Mouse (Mus musculus) embryonic facial prominence, embryonic 11.5 days (tissue): ENCODE data around the gene 1810043G02Rik. TPM values are rescaled to one million over a fixed set of nuclear protein-coding genes. Genes with fewer than 3 reads are reported as not detected.
"Not testable (repeated sequence)": the region's sequence is repeated elsewhere in the genome, so short reads cannot be mapped to it uniquely, and the experiment has no call there.

Experiments
- ATAC-seq: fragments of 200-750 bp; cut with Nextera tagmentation; replicated peaks from 2 replicates; pipeline ENCODE4 v1.8.0; 2017; ENCODE audit warnings: low read depth; ENCODE audit not compliant: insufficient number of reproducible peaks, low FRiP score, low TSS enrichment
- DNase-seq: peaks from one replicate; pipeline ENCODE4 v3.0.0-alpha.2; 2015; ENCODE audit warnings: low spot score
- H3K27ac ChIP-seq: fragments of 300-500 bp; sonication (generic); replicated peaks from 2 replicates; pipeline ENCODE4 v1.5.1; 2014; ENCODE audit warnings: mild to moderate bottlenecking, low read depth, low read length, control low read depth
- H3K27me3 ChIP-seq: fragments of 300-500 bp; sonication (generic); 2 replicates; pipeline ENCODE4 v1.6.1; 2014; ENCODE audit warnings: mild to moderate bottlenecking, low read length, moderate library complexity, mixed read lengths; ENCODE audit not compliant: control insufficient read depth, insufficient read depth
- H3K36me3 ChIP-seq: fragments of 300-500 bp; sonication (generic); replicated peaks from 2 replicates; pipeline ENCODE4 v1.6.1; 2014; ENCODE audit warnings: low read depth, mild to moderate bottlenecking, low read length, moderate library complexity, mixed read lengths; ENCODE audit not compliant: control insufficient read depth, insufficient read depth
- H3K4me1 ChIP-seq: fragments of 300-500 bp; sonication (generic); 2 replicates; pipeline ENCODE4 v1.6.1; 2014; ENCODE audit warnings: low read length, mixed read lengths; ENCODE audit not compliant: control insufficient read depth, insufficient read depth
- H3K4me2 ChIP-seq: fragments of 300-500 bp; sonication (generic); 2 replicates; pipeline ENCODE4 v1.6.1; 2014; ENCODE audit warnings: low read depth, mild to moderate bottlenecking, control low read depth, low read length, moderate library complexity
- H3K4me3 ChIP-seq: fragments of 300-500 bp; sonication (generic); 2 replicates; pipeline ENCODE4 v1.5.1; 2014; ENCODE audit warnings: low read depth, low read length, control low read depth
- H3K9ac ChIP-seq: fragments of 300-500 bp; sonication (generic); replicated peaks from 2 replicates; pipeline ENCODE4 v1.6.1; 2014; ENCODE audit warnings: mild to moderate bottlenecking, control low read depth, low read length
- H3K9me3 ChIP-seq: fragments of 300-500 bp; sonication (generic); replicated peaks from 2 replicates; pipeline ENCODE4 v1.6.1; 2016; ENCODE audit warnings: mild to moderate bottlenecking, low read length, inconsistent platforms, mixed read lengths; ENCODE audit not compliant: control insufficient read depth
- WGBS: fragments of 180-500 bp; shearing (Covaris S2); extraction: QIAGEN DNeasy Blood & Tissue Kit; methylation state at CpG from one replicate; pipeline ENCODE4 v1.1.7; 2014; 5-methylcytosine and 5-hydroxymethylcytosine counted together
- polyA plus RNA-seq: library from polyadenylated mRNA; unstranded; fragments of >200 nt; fragmentation: Nextera tagmentation; extraction: Ambion mirVana; gene quantifications from 2 replicates; pipeline ENCODE4 v1.2.1, GENCODE M21; 2014

Gene 1810043G02Rik
- polyA plus RNA-seq, 1 experiment from 2014 or later = 27.9 TPM

- no peaks in the 10 kb centered on the region for H3K9me3 ChIP-seq
- H3K4me2 ChIP-seq = peak overlapping the region; percentile 77
- H3K27ac ChIP-seq = no peak overlapping the region
- peaks cover 7% of the 10 kb centered on the region; the same call in 1 of the 2 replicates for H3K4me1 ChIP-seq
- peak overlapping the region; percentile 75 for H3K4me3 ChIP-seq
- no peaks in the 10 kb centered on the region for H3K36me3 ChIP-seq
- no peaks in the 10 kb centered on the region for H3K27me3 ChIP-seq
- WGBS = 79% methylated on average over 3 of the region's 3 CpGs
- peak overlapping the region; percentile 46 for H3K9ac ChIP-seq
- ATAC-seq (no peak), DNase-seq (no peak)
Observed at GRCm38 (mm10) chr10:78008169-78008568, 29.8 kb downstream of the 1810043G02Rik start.

GRCm38 (mm10) chr10:78009184-78009944 is 31.0 kb downstream of the 1810043G02Rik start:
- H3K4me3 ChIP-seq = peak overlapping the region; percentile 75
- peak overlapping the region; percentile 86 for H3K9ac ChIP-seq
- no peaks in the 10 kb centered on the region for H3K9me3 ChIP-seq
- H3K27me3 ChIP-seq = no peaks in the 10 kb centered on the region
- ATAC-seq (peak; percentile 94), DNase-seq (peak; percentile 96)
- peaks cover 7% of the 10 kb centered on the region; the same call in 1 of the 2 replicates for H3K4me1 ChIP-seq
- peak overlapping the region; percentile 77 for H3K4me2 ChIP-seq
- H3K27ac ChIP-seq = peak overlapping the region; percentile 94
- H3K36me3 ChIP-seq = no peaks in the 10 kb centered on the region
- WGBS = under 1% methylated on average over 47 of the region's 59 CpGs

- ATAC-seq (no peak), DNase-seq (no peak)
- Histone ChIP-seq H3K9ac (peak within 1 kb of the TSS; percentile 86), H3K4me2 (peak within 1 kb of the TSS; percentile 77), H3K36me3 (no peaks in the 10 kb centered on the region), H3K27me3 (no peaks in the 10 kb centered on the region), H3K9me3 (no peaks in the 10 kb centered on the region), H3K4me3 (peak within 1 kb of the TSS; percentile 75), H3K4me1 (peaks cover 7% of the 10 kb centered on the region; the same call in 1 of the 2 replicates), H3K27ac (peak within 1 kb of the TSS; percentile 94)
- WGBS = under 1% methylated on average over 9 of the region's 9 CpGs
Observed at GRCm38 (mm10) chr10:78009945-78010293, 31.6 kb downstream of the 1810043G02Rik start, which contains the start of gene Pfkl. TSS of gene Pfkl (minus strand) at chr10:78010083.

- Histone ChIP-seq H3K4me1 (peaks cover 7% of the 10 kb centered on the region; the same call in 1 of the 2 replicates), H3K27ac (no peak overlapping the region), H3K9ac (0 out of 2 replicates have a peak overlapping the region, but pooled peaks have one; percentile 2), H3K4me3 (0 out of 2 replicates have a peak overlapping the region, but pooled peaks have one; percentile 11), H3K36me3 (no peaks in the 10 kb centered on the region), H3K4me2 (peak overlapping the region; percentile 3; the same call in 1 of the 2 replicates), H3K27me3 (no peaks in the 10 kb centered on the region), H3K9me3 (no peaks in the 10 kb centered on the region)
- 19% methylated on average over 10 of the region's 10 CpGs for WGBS
- ATAC-seq (no peak), DNase-seq (peak; percentile 20)
Observed at GRCm38 (mm10) chr10:78010335-78010734, 32.0 kb downstream of the 1810043G02Rik start.

GRCm38 (mm10) chr10:78011116-78011515 is 32.8 kb downstream of the 1810043G02Rik start:
- H3K27me3 ChIP-seq = not testable (repeated sequence)

GRCm38 (mm10) chr10:78012661-78013495 is 34.6 kb downstream of the 1810043G02Rik start:
- no peak overlapping the region for H3K4me2 ChIP-seq
- no peak overlapping the region for H3K27ac ChIP-seq
- no peak for DNase-seq
- no peaks in the 10 kb centered on the region for H3K9me3 ChIP-seq
- no peak for ATAC-seq
- H3K4me1 ChIP-seq = peaks cover 3% of the 10 kb centered on the region; the same call in 1 of the 2 replicates
- H3K9ac ChIP-seq = no peak overlapping the region
- no peak overlapping the region for H3K4me3 ChIP-seq
- H3K36me3 ChIP-seq = no peaks in the 10 kb centered on the region
- 91% methylated on average over 18 of the region's 18 CpGs for WGBS
- H3K27me3 ChIP-seq = no peaks in the 10 kb centered on the region

More at GRCm38 (mm10) chr10:78011116-78011515, 32.8 kb downstream of the 1810043G02Rik start:
- 94% methylated on average over 5 of the region's 5 CpGs for WGBS
- H3K4me3 ChIP-seq, DNase-seq, H3K27ac ChIP-seq, H3K4me2 ChIP-seq, H3K9me3 ChIP-seq, H3K36me3 ChIP-seq, H3K4me1 ChIP-seq, H3K9ac ChIP-seq, ATAC-seq: not testable (repeated sequence)

- ATAC-seq (no peak), DNase-seq (no peak)
- Histone ChIP-seq H3K36me3 (no peaks in the 10 kb centered on the region), H3K4me1 (no peaks in the 10 kb centered on the region), H3K9ac (no peak overlapping the region), H3K27ac (no peak overlapping the region), H3K4me2 (no peak overlapping the region), H3K27me3 (no peaks in the 10 kb centered on the region), H3K4me3 (no peak overlapping the region), H3K9me3 (no peaks in the 10 kb centered on the region)
- WGBS = 90% methylated on average over 1 of the region's 1 CpGs
Observed at GRCm38 (mm10) chr10:78015489-78015888, 37.2 kb downstream of the 1810043G02Rik start.
